Mouse (Mus musculus) stomach, postnatal 0 days (tissue): ENCODE measurements at regions not wholly inside any gene's neighbourhood (a gene's known extent, or its start where the extent isn't known, plus 50 kb on each side); places are given as distances from the start of the nearest gene placed in this dataset.
A peak's percentile ranks its signal among the peaks of the same experiment; 100 is the strongest.
"Not testable (repeated sequence)": the region's sequence is repeated elsewhere in the genome, so short reads cannot be mapped to it uniquely, and the experiment has no call there.

Experiments
- ATAC-seq: fragments of 200-750 bp; cut with Nextera tagmentation; 2 replicates; pipeline ENCODE4 v1.8.0; 2017; ENCODE audit not compliant: low FRiP score, low TSS enrichment
- DNase-seq: peaks from one replicate; pipeline ENCODE4 v3.0.0-alpha.2; 2016; ENCODE audit warnings: low spot score
- H3K27ac ChIP-seq: fragments of 300-500 bp; sonication (generic); replicated peaks from 2 replicates; pipeline ENCODE4 v1.5.1; 2014; ENCODE audit warnings: mild to moderate bottlenecking, control low read depth
- H3K27me3 ChIP-seq: fragments of 300-500 bp; sonication (generic); 2 replicates; pipeline ENCODE4 v1.6.1; 2014; ENCODE audit warnings: low read length; ENCODE audit not compliant: control insufficient read depth, insufficient read depth
- H3K36me3 ChIP-seq: fragments of 300-500 bp; sonication (generic); 2 replicates; pipeline ENCODE4 v1.6.1; 2014; ENCODE audit warnings: low read length, mixed read lengths; ENCODE audit not compliant: control insufficient read depth, insufficient read depth
- H3K4me1 ChIP-seq: fragments of 300-500 bp; sonication (generic); replicated peaks from 2 replicates; pipeline ENCODE4 v1.6.1; 2014; ENCODE audit warnings: antibody characterized with exemption; ENCODE audit not compliant: control insufficient read depth, insufficient read depth
- H3K4me2 ChIP-seq: fragments of 300-500 bp; sonication (generic); replicated peaks from 2 replicates; pipeline ENCODE4 v1.6.1; 2014; ENCODE audit warnings: low read depth, mild to moderate bottlenecking, control low read depth, moderate library complexity
- H3K4me3 ChIP-seq: fragments of 300-500 bp; sonication (generic); 2 replicates; pipeline ENCODE4 v1.5.1; 2014; ENCODE audit warnings: low read depth, low read length, control low read depth
- H3K9ac ChIP-seq: fragments of 300-500 bp; sonication (generic); 2 replicates; pipeline ENCODE4 v1.6.1; 2014; ENCODE audit warnings: mild to moderate bottlenecking, low read length, control low read depth, mixed read lengths
- H3K9me3 ChIP-seq: fragments of 300-500 bp; sonication (generic); 2 replicates; pipeline ENCODE4 v1.6.1; 2016; ENCODE audit warnings: low read length; ENCODE audit not compliant: control insufficient read depth
- CTCF ChIP-seq: IDR thresholded peaks from 2 replicates; pipeline ENCODE4 v1.5.1; 2016; ENCODE audit warnings: antibody characterized with exemption, low read depth, mild to moderate bottlenecking, moderate library complexity
- EP300 ChIP-seq: optimal IDR thresholded peaks from 2 replicates; pipeline ENCODE3; 2016; ENCODE audit warnings: antibody characterized with exemption
- WGBS: fragments of 180-500 bp; shearing (Covaris S2); extraction: QIAGEN DNeasy Blood & Tissue Kit; methylation state at CpG from one replicate; pipeline ENCODE4 v1.1.7; 2014; 5-methylcytosine and 5-hydroxymethylcytosine counted together

- no peak overlapping the region for H3K4me2 ChIP-seq
- no peaks in the 10 kb centered on the region for H3K36me3 ChIP-seq
- H3K9me3 ChIP-seq = no peaks in the 10 kb centered on the region
- ATAC-seq (no peak), DNase-seq (no peak)
- H3K9ac ChIP-seq = no peak overlapping the region
- H3K27ac ChIP-seq = no peak overlapping the region
- TF ChIP-seq EP300 (no peak), CTCF (no peak)
- H3K27me3 ChIP-seq = no peaks in the 10 kb centered on the region
- no peak overlapping the region for H3K4me3 ChIP-seq
- WGBS = 49% methylated on average over 1 of the region's 1 CpGs
- no peaks in the 10 kb centered on the region for H3K4me1 ChIP-seq
Observed at GRCm38 (mm10) chr5:109865628-109866027, 57.6 kb upstream of the Gm15446 start.

DNA sequence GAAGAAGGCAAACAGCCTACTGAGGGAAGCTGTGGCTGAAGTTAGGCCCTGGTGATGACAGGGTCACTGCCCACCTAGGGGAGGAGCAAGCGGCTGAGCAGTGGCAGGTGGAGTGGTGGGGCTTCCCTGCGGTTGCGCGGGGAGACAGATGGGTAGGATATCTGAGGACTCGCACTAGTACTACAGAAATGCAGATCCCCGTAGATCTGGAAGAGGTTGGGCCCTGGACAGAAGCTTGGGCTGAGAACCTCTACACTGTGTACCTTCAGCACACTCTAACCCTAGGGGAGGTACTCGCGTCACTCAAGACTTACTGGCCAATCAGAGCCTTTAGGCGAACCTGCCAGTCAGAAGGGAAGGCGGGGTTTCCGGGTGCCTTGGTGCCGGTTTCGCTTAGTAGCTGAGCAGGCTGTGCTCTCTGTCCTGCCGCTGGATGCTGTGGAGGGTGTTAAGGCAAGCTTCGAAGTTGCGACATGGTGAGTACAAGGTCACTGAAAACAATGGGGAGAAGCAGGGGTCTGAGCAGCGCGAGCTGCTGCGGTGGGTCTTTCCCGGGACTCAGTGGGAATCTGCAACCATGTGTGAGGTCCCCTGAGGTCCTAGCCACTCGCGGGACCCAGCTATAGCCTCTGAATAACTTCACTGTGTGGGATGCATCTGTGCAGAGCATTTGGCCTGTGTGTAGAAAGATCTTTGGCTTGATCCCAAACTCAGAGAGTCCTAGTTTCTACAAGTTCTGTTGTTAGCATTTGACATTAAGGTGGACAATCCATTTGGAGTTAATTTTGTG is 56.7 kb upstream of the Gm15446 start:
- WGBS = 1% methylated on average over 22 of the region's 22 CpGs
- peak overlapping the region; percentile 63 for H3K9ac ChIP-seq
- TF ChIP-seq CTCF = no peak; the same call in 1 of the 2 replicates

DNA sequence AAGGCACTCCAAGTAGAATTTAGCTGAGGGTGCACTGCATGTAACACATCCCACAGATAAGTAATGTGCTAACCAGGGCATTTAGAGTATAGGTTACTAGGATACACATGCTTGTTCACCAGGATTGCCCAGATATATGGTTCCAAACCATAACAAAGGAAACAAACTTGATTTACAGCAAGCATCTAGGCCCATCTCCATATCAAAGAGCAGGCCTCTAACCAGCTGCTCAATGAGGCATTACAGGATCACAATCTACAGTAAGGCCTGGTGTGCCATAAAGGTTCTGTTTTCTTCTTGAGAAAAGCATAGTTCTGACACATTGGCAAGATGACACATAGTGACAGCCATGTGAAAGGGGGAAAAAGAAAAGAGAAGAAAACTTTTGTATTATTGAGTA is 56.0 kb upstream of the Gm15446 start:
- H3K27me3 ChIP-seq, H3K4me1 ChIP-seq, H3K9me3 ChIP-seq, H3K9ac ChIP-seq, H3K36me3 ChIP-seq, H3K4me3 ChIP-seq, H3K27ac ChIP-seq, DNase-seq, ATAC-seq: not testable (repeated sequence)
- H3K4me2 ChIP-seq = peak overlapping the region; percentile 60; the same call in 1 of the 2 replicates

More for the DNA sequence above, 56.7 kb upstream of the Gm15446 start:
- Histone ChIP-seq H3K36me3 (no peaks in the 10 kb centered on the region), H3K27ac (peak overlapping the region; percentile 70), H3K27me3 (no peaks in the 10 kb centered on the region), H3K4me1 (no peaks in the 10 kb centered on the region), H3K4me2 (peak overlapping the region; percentile 60), H3K9me3 (no peaks in the 10 kb centered on the region), H3K4me3 (peak overlapping the region; percentile 60)
- peak; percentile 90 for DNase-seq
- peak; percentile 100 for ATAC-seq
